In the genomic region with DNA sequence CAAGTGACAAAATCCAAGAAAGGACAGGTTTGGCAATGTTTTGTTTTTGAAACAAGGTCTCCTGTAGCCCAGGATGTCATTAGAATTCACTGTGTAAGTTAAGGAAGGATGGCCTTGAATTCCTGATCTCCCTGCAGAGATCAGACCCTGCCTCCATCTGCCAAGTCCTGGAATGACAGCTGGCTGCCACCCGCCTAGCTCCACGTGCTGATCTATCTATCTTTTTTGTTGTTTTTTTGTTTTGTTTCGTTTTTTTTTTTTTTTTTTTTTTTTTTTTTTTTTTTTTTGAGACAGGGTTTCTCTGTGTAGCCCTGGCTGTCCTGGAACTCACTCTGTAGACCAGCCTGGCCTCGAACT, we compare ENCODE assay signal across 9 mouse cellular contexts. TPM values are rescaled to one million over a fixed set of nuclear protein-coding genes. Genes with fewer than 3 reads are reported as not detected.
DNase-seq lines count a peak whose midpoint lies in the region; ATAC-seq and TF ChIP-seq lines count a peak whose summit lies in the region.
"Not testable (repeated sequence)": the region's sequence is repeated elsewhere in the genome, so short reads cannot be mapped to it uniquely, and the experiment has no call there.
"Had no signal": no experiment of that assay in that cellular context is flagged by ENCODE, and none has a peak within 500 bp of the region (broad histone marks: within the 10 kb centered on the region; RNA-seq: fewer than 3 reads in every experiment).

No protein-coding gene starts in this region.

- not testable (repeated sequence) for H3K27me3 ChIP-seq in forebrain, embryonic 11.5 days (ENCODE audit: control insufficient read depth, insufficient read depth, low read length); heart, embryonic 14.5 days (ENCODE audit: control insufficient read depth, insufficient read depth, low read length); intestine, embryonic 16.5 days (replicated peaks; ENCODE audit: control insufficient read depth, insufficient read depth, low read length); limb, embryonic 14.5 days (ENCODE audit: control insufficient read depth, insufficient read depth, low read length); neural tube, embryonic 14.5 days (ENCODE audit: control insufficient read depth, insufficient read depth, low read length)

- H3K9me3 ChIP-seq in forebrain, embryonic 11.5 days (ENCODE audit: control insufficient read depth, low read length); heart, embryonic 14.5 days (ENCODE audit: control insufficient read depth, low read length); intestine, embryonic 16.5 days (ENCODE audit: control insufficient read depth, low read length); limb, embryonic 14.5 days (ENCODE audit: control insufficient read depth, low read length); neural tube, embryonic 14.5 days (ENCODE audit: control insufficient read depth, low read length): not testable (repeated sequence)

- ATAC-seq in forebrain, embryonic 11.5 days (replicated peaks; ENCODE audit: low FRiP score); heart, embryonic 14.5 days (ENCODE audit: insufficient number of reproducible peaks, insufficient read depth, low FRiP score, low read depth); intestine, embryonic 16.5 days; limb, embryonic 14.5 days (ENCODE audit: low FRiP score, low read depth); neural tube, embryonic 14.5 days (ENCODE audit: low read depth): not testable (repeated sequence)

- H3K4me2 ChIP-seq in forebrain, embryonic 11.5 days (ENCODE audit: low read depth, low read length, severe bottlenecking), result peak overlapping the region; percentile 61; the same call in 1 of the 2 replicates
- H3K4me2 ChIP-seq in heart, embryonic 14.5 days (ENCODE audit: low read length), result peak overlapping the region; percentile 95
- H3K4me2 ChIP-seq in intestine, embryonic 16.5 days (ENCODE audit: low read depth, low read length), result peak overlapping the region; percentile 52
- peak overlapping the region; percentile 97 for H3K4me2 ChIP-seq in limb, embryonic 14.5 days (replicated peaks; ENCODE audit: low read depth, low read length, severe bottlenecking)
- H3K4me2 ChIP-seq in neural tube, embryonic 14.5 days (ENCODE audit: low read depth, low read length), result peak overlapping the region; percentile 72

- H3K36me3 ChIP-seq in forebrain, embryonic 11.5 days (ENCODE audit: control insufficient read depth, insufficient read depth, low read length), result peaks cover 27% of the 10 kb centered on the region
- H3K36me3 ChIP-seq in heart, embryonic 14.5 days (ENCODE audit: control insufficient read depth, insufficient read depth, low read length), result peaks cover 30% of the 10 kb centered on the region
- peaks cover 27% of the 10 kb centered on the region for H3K36me3 ChIP-seq in intestine, embryonic 16.5 days (ENCODE audit: control insufficient read depth, insufficient read depth, low read length)
- peaks cover 33% of the 10 kb centered on the region for H3K36me3 ChIP-seq in limb, embryonic 14.5 days (ENCODE audit: control insufficient read depth, insufficient read depth, low read length)
- peaks cover 28% of the 10 kb centered on the region for H3K36me3 ChIP-seq in macrophage (ENCODE audit: inconsistent target)
- H3K36me3 ChIP-seq in neural tube, embryonic 14.5 days (ENCODE audit: control insufficient read depth, insufficient read depth, low read length), result peaks cover 29% of the 10 kb centered on the region

- peak overlapping the region; percentile 68 for H3K9ac ChIP-seq in forebrain, embryonic 11.5 days (ENCODE audit: low read length)
- peak overlapping the region; percentile 61 for H3K9ac ChIP-seq in heart, embryonic 14.5 days (ENCODE audit: low read length)
- peak overlapping the region; percentile 46; the same call in 1 of the 2 replicates for H3K9ac ChIP-seq in intestine, embryonic 16.5 days (ENCODE audit: low read depth, low read length)
- H3K9ac ChIP-seq in limb, embryonic 14.5 days (ENCODE audit: low read depth, low read length, severe bottlenecking); neural tube, embryonic 14.5 days (replicated peaks; ENCODE audit: low read depth, low read length): not testable (repeated sequence)

- peak overlapping the region; percentile 1; the same call in 1 of the 2 replicates for H3K4me3 ChIP-seq in brown adipose tissue, adult 24 weeks (ENCODE audit: insufficient read depth, low read depth, low read length)
- peak overlapping the region; percentile 30 for H3K4me3 ChIP-seq in forebrain, embryonic 11.5 days (ENCODE audit: low read depth, low read length)
- peak overlapping the region in 1 of 2 experiments; percentile 37; a peak in 2 of 4 replicates for H3K4me3 ChIP-seq in heart, embryonic 14.5 days (ENCODE audit: control insufficient read depth in 1 of 2, insufficient read depth in 1 of 2, low read depth in 1 of 2, low read length in 2 of 2)
- H3K4me3 ChIP-seq in intestine, embryonic 16.5 days (ENCODE audit: low read length), result peak overlapping the region; percentile 35
- peak overlapping the region; percentile 37; the same call in 1 of the 2 replicates for H3K4me3 ChIP-seq in limb, embryonic 14.5 days (replicated peaks; ENCODE audit: low read length)
- H3K4me3 ChIP-seq in macrophage (ENCODE audit: inconsistent target); neural tube, embryonic 14.5 days (ENCODE audit: low read depth, low read length): not testable (repeated sequence)

- not testable (repeated sequence) for DNase-seq in forebrain, embryonic 11.5 days (ENCODE audit: low spot score); limb, embryonic 14.5 days (ENCODE audit: low spot score)

- H3K79me2 ChIP-seq in macrophage (ENCODE audit: inconsistent target), result peaks cover 39% of the 10 kb centered on the region

- TF ChIP-seq POLR2A in limb, embryonic 14.5 days (IDR thresholded peaks at IDR 0.05; ENCODE audit: borderline replicate concordance, extremely low read depth, insufficient read depth, insufficient read length), result not testable (repeated sequence)

- WGBS in forebrain, embryonic 11.5 days, result 11% methylated on average over 3 of the region's 4 CpGs
- WGBS in heart, embryonic 14.5 days, result 23% methylated on average over 4 of the region's 4 CpGs
- 9% methylated on average over 4 of the region's 4 CpGs for WGBS in intestine, embryonic 16.5 days
- 6% methylated on average over 4 of the region's 4 CpGs for WGBS in limb, embryonic 14.5 days
- 0% methylated on average over 1 of the region's 4 CpGs for WGBS in macrophage (ENCODE audit: missing documents)
- WGBS in neural tube, embryonic 14.5 days, result 7% methylated on average over 4 of the region's 4 CpGs

- H3K27ac ChIP-seq in brown adipose tissue, adult 24 weeks (replicated peaks; ENCODE audit: low read depth, low read length), result peak overlapping the region; percentile 85
- peak overlapping the region; percentile 88 for H3K27ac ChIP-seq in forebrain, embryonic 11.5 days (ENCODE audit: low read depth, low read length)
- peak overlapping the region in 1 of 2 experiments; percentile 93; a peak in 2 of 4 replicates for H3K27ac ChIP-seq in heart, embryonic 14.5 days (replicated peaks in 1 of 2; ENCODE audit: control insufficient read depth in 1 of 2, insufficient read depth in 1 of 2, low read depth in 2 of 2, low read length in 2 of 2)
- H3K27ac ChIP-seq in intestine, embryonic 16.5 days (ENCODE audit: low read length), result peak overlapping the region; percentile 66
- peak overlapping the region; percentile 84 for H3K27ac ChIP-seq in limb, embryonic 14.5 days (replicated peaks; ENCODE audit: low read depth, low read length)
- peak overlapping the region; percentile 33 for H3K27ac ChIP-seq in macrophage
- H3K27ac ChIP-seq in neural tube, embryonic 14.5 days (ENCODE audit: low read depth, low read length), result peak overlapping the region; percentile 96

- not testable (repeated sequence) for H3K4me1 ChIP-seq in brown adipose tissue, adult 24 weeks (ENCODE audit: control insufficient read depth, insufficient read depth, insufficient read length, low read length)
- peaks cover 25% of the 10 kb centered on the region for H3K4me1 ChIP-seq in forebrain, embryonic 11.5 days (replicated peaks; ENCODE audit: control insufficient read depth, insufficient read depth, low read length)
- H3K4me1 ChIP-seq in heart, embryonic 14.5 days (ENCODE audit: control insufficient read depth in 2 of 2, insufficient read depth in 2 of 2, low read length in 2 of 2), result peaks cover 10 to 38% of the 10 kb centered on the region in 2 experiments; a peak in 3 of 4 replicates
- peaks cover 45% of the 10 kb centered on the region for H3K4me1 ChIP-seq in intestine, embryonic 16.5 days (ENCODE audit: control insufficient read depth, insufficient read depth, low read length)
- H3K4me1 ChIP-seq in limb, embryonic 14.5 days (ENCODE audit: control insufficient read depth, insufficient read depth, low read length), result peaks cover 33% of the 10 kb centered on the region
- H3K4me1 ChIP-seq in neural tube, embryonic 14.5 days (ENCODE audit: control insufficient read depth, insufficient read depth, low read length), result peaks cover 17% of the 10 kb centered on the region

RNA-seq across cellular contexts. Expression of gene Eef2, which starts 1.1 kb away (rescaled TPM):
- 538 and 581 TPM in 2 replicates for polyA plus RNA-seq in brown adipose tissue, adult 24 weeks (2012; ENCODE audit: insufficient read depth, insufficient read length, missing spikeins)
- 467 and 501 TPM in 2 replicates for polyA plus RNA-seq in forebrain, embryonic 11.5 days (2014; fragmentation: Nextera tagmentation; extraction: Ambion mirVana)
- polyA plus RNA-seq in heart, embryonic 14.5 days (2014; fragmentation: Nextera tagmentation; extraction: Ambion mirVana), result 331 and 337 TPM in 2 replicates
- 526 and 531 TPM in 2 replicates for polyA plus RNA-seq in intestine, embryonic 16.5 days (2015; fragmentation: Nextera tagmentation; extraction: Ambion mirVana)
- 1,329 and 1,559 TPM in 2 replicates for polyA plus RNA-seq in limb, embryonic 14.5 days (2012; rRNA removed)
- 544 and 581 TPM in 2 replicates for polyA plus RNA-seq in limb, embryonic 14.5 days (2014; fragmentation: Nextera tagmentation; extraction: Ambion mirVana)
- total RNA-seq in macrophage (2018; cell fraction: chromatin; rRNA removed), result 100 to 1,000 TPM; 161 to 373 (median 228) TPM
- total RNA-seq in macrophage (2018; cell fraction: cytosol; rRNA removed), result 1,000 to 10,000 TPM in 11 of 26 experiments, 100 to 1,000 TPM in 15; 644 to 1,256 (median 896) TPM
- 100 to 1,000 TPM; 248 to 505 (median 331) TPM for total RNA-seq in macrophage (2018; cell fraction: nucleus; rRNA removed)
- 749 to 1,081 TPM (median 1,012 TPM) in 3 replicates for polyA plus RNA-seq in macrophage (2018)
- 373 and 452 TPM in 2 replicates for polyA plus RNA-seq in neural tube, embryonic 14.5 days (2014; fragmentation: Nextera tagmentation; extraction: Ambion mirVana)

RNA-seq across cellular contexts. Expression of gene Dapk3, which starts 7.5 kb away (rescaled TPM):
- 15.7 and 31.7 TPM in 2 replicates for polyA plus RNA-seq in brown adipose tissue, adult 24 weeks (2012; ENCODE audit: insufficient read depth, insufficient read length, missing spikeins)
- 54.8 and 59.3 TPM in 2 replicates for polyA plus RNA-seq in forebrain, embryonic 11.5 days (2014; fragmentation: Nextera tagmentation; extraction: Ambion mirVana)
- 41.5 and 51.0 TPM in 2 replicates for polyA plus RNA-seq in heart, embryonic 14.5 days (2014; fragmentation: Nextera tagmentation; extraction: Ambion mirVana)
- 15.4 and 47.6 TPM in 2 replicates for polyA plus RNA-seq in intestine, embryonic 16.5 days (2015; fragmentation: Nextera tagmentation; extraction: Ambion mirVana)
- polyA plus RNA-seq in limb, embryonic 14.5 days (2012; rRNA removed), result 73.0 and 81.8 TPM in 2 replicates
- polyA plus RNA-seq in limb, embryonic 14.5 days (2014; fragmentation: Nextera tagmentation; extraction: Ambion mirVana), result 57.7 and 60.9 TPM in 2 replicates
- total RNA-seq in macrophage (2018; cell fraction: chromatin; rRNA removed), result 10 to 100 TPM; 33.3 to 98.4 (median 63.9) TPM
- total RNA-seq in macrophage (2018; cell fraction: cytosol; rRNA removed), result 10 to 100 TPM; 23.9 to 52.8 (median 37.5) TPM
- total RNA-seq in macrophage (2018; cell fraction: nucleus; rRNA removed), result 10 to 100 TPM; 25.6 to 59.4 (median 45.8) TPM
- polyA plus RNA-seq in macrophage (2018), result 41.2 to 57.0 TPM (median 43.5 TPM) in 3 replicates
- polyA plus RNA-seq in neural tube, embryonic 14.5 days (2014; fragmentation: Nextera tagmentation; extraction: Ambion mirVana), result 64.5 and 67.3 TPM in 2 replicates

RNA-seq across cellular contexts. Expression of gene Pias4, which starts 7.6 kb away (rescaled TPM):
- 10.3 and 13.4 TPM in 2 replicates for polyA plus RNA-seq in brown adipose tissue, adult 24 weeks (2012; ENCODE audit: insufficient read depth, insufficient read length, missing spikeins)
- 54.0 and 65.0 TPM in 2 replicates for polyA plus RNA-seq in forebrain, embryonic 11.5 days (2014; fragmentation: Nextera tagmentation; extraction: Ambion mirVana)
- 33.5 and 34.0 TPM in 2 replicates for polyA plus RNA-seq in heart, embryonic 14.5 days (2014; fragmentation: Nextera tagmentation; extraction: Ambion mirVana)
- polyA plus RNA-seq in intestine, embryonic 16.5 days (2015; fragmentation: Nextera tagmentation; extraction: Ambion mirVana), result 52.5 and 54.4 TPM in 2 replicates
- 35.1 and 49.4 TPM in 2 replicates for polyA plus RNA-seq in limb, embryonic 14.5 days (2012; rRNA removed)
- polyA plus RNA-seq in limb, embryonic 14.5 days (2014; fragmentation: Nextera tagmentation; extraction: Ambion mirVana), result 40.4 and 44.2 TPM in 2 replicates
- 100 to 1,000 TPM in 1 of 26 experiments, 10 to 100 TPM in 25; 30.3 to 113 (median 63.8) TPM for total RNA-seq in macrophage (2018; cell fraction: chromatin; rRNA removed)
- total RNA-seq in macrophage (2018; cell fraction: cytosol; rRNA removed), result 10 to 100 TPM; 18.8 to 27.9 (median 23.9) TPM
- total RNA-seq in macrophage (2018; cell fraction: nucleus; rRNA removed), result 10 to 100 TPM; 29.0 to 59.1 (median 42.5) TPM
- polyA plus RNA-seq in macrophage (2018), result 19.6 to 22.5 TPM (median 21.5 TPM) in 3 replicates
- polyA plus RNA-seq in neural tube, embryonic 14.5 days (2014; fragmentation: Nextera tagmentation; extraction: Ambion mirVana), result 48.4 and 51.4 TPM in 2 replicates

RNA-seq across cellular contexts. Expression of gene 4930442H23Rik, which starts 8.3 kb away (rescaled TPM):
- polyA plus RNA-seq in brown adipose tissue, adult 24 weeks (2012; ENCODE audit: insufficient read depth, insufficient read length, missing spikeins), result not detected in 2 replicates
- polyA plus RNA-seq in forebrain, embryonic 11.5 days (2014; fragmentation: Nextera tagmentation; extraction: Ambion mirVana), result not detected in 2 replicates
- not detected in 2 replicates for polyA plus RNA-seq in heart, embryonic 14.5 days (2014; fragmentation: Nextera tagmentation; extraction: Ambion mirVana)
- not detected in 2 replicates for polyA plus RNA-seq in intestine, embryonic 16.5 days (2015; fragmentation: Nextera tagmentation; extraction: Ambion mirVana)
- polyA plus RNA-seq in limb, embryonic 14.5 days (2012; rRNA removed), result not detected in 2 replicates
- not detected in 2 replicates for polyA plus RNA-seq in limb, embryonic 14.5 days (2014; fragmentation: Nextera tagmentation; extraction: Ambion mirVana)
- total RNA-seq in macrophage (2018; cell fraction: chromatin; rRNA removed), result not detected
- total RNA-seq in macrophage (2018; cell fraction: cytosol; rRNA removed), result not detected
- total RNA-seq in macrophage (2018; cell fraction: nucleus; rRNA removed), result not detected
- not detected in 3 replicates for polyA plus RNA-seq in macrophage (2018)
- not detected in 2 replicates for polyA plus RNA-seq in neural tube, embryonic 14.5 days (2014; fragmentation: Nextera tagmentation; extraction: Ambion mirVana)
- total RNA-seq: heart, postnatal 14 days; left cerebral cortex, adult 18-20 months had no signal

RNA-seq across cellular contexts. Expression of gene Nmrk2, which starts 26.5 kb away (rescaled TPM):
- polyA plus RNA-seq in brown adipose tissue, adult 24 weeks (2012; ENCODE audit: insufficient read depth, insufficient read length, missing spikeins), result 1.4 TPM in 1 of 2 replicates, not detected in the other
- not detected in 2 replicates for polyA plus RNA-seq in forebrain, embryonic 11.5 days (2014; fragmentation: Nextera tagmentation; extraction: Ambion mirVana)
- polyA plus RNA-seq in heart, embryonic 14.5 days (2014; fragmentation: Nextera tagmentation; extraction: Ambion mirVana), result 7.4 and 8.3 TPM in 2 replicates
- polyA plus RNA-seq in intestine, embryonic 16.5 days (2015; fragmentation: Nextera tagmentation; extraction: Ambion mirVana), result 0.17 TPM in 1 of 2 replicates, not detected in the other
- polyA plus RNA-seq in limb, embryonic 14.5 days (2012; rRNA removed), result 0.31 and 0.43 TPM in 2 replicates
- polyA plus RNA-seq in limb, embryonic 14.5 days (2014; fragmentation: Nextera tagmentation; extraction: Ambion mirVana), result 0.64 and 0.87 TPM in 2 replicates
- total RNA-seq in macrophage (2018; cell fraction: chromatin; rRNA removed), result not detected
- total RNA-seq in macrophage (2018; cell fraction: cytosol; rRNA removed), result not detected
- not detected for total RNA-seq in macrophage (2018; cell fraction: nucleus; rRNA removed)
- polyA plus RNA-seq in macrophage (2018), result not detected in 3 replicates
- polyA plus RNA-seq in neural tube, embryonic 14.5 days (2014; fragmentation: Nextera tagmentation; extraction: Ambion mirVana), result not detected in 2 replicates
- total RNA-seq: left cerebral cortex, adult 18-20 months had no signal
